Mouse (Mus musculus) spleen, embryonic (tissue): Measurements from ENCODE around the gene Dpm3.

Experiments used
- CTCF ChIA-PET: fragments of 350-600 bp; sonication (Branson Sonifier 250); formaldehyde crosslinking; loops from one replicate; lab custom pipeline; 2022; lab: Charles Lee

Gene Dpm3

GRCm38 (mm10) chr3:89231345-89231744, 27.8 kb upstream of the Dpm3 start:
- CTCF ChIA-PET = interaction anchor here (1.8 kb wide), 1 partner anchor 12 kb away, joined by 5 read pairs; no protein-coding TSS in a partner anchor

DNA sequence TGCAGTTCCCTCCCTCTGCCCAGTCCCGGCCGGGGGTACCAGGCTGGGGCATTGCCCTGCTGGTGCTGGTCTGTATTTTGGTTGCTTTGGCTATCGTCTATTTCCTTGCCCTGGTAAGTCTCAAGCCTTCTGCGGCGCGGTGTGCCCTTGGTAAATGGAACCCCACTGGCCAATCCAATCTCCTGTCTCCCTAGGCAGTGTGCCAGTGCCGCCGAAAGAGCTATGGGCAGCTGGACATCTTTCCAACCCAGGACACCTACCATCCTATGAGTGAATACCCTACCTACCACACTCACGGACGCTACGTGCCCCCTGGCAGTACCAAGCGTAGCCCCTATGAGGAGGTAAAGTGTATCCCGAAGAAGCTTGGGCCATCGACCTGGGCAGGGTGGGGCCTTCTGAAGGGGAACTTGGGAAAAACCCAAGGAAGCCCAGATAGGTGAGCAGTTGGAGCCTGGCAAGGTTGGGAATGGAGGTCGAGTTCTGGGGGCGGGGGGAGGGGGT, 27.3 kb upstream of the Dpm3 start:
- CTCF ChIA-PET = interaction anchor here (0.6 to 1.2 kb wide), 2 partner anchors 130 to 328 kb away, joined by 3 to 8 read pairs; partner anchors contain the start of genes Fdps and Gm43738

GRCm38 (mm10) chr3:89232614-89233013, 26.5 kb upstream of the Dpm3 start:
- CTCF ChIA-PET = interaction anchor here (0.7 to 1.2 kb wide), 2 partner anchors 123 to 131 kb away, joined by 3 read pairs; partner anchors contain the start of genes Fdps and Gm43738

GRCm38 (mm10) chr3:89233562-89234110, 25.5 kb upstream of the Dpm3 start:
- CTCF ChIA-PET = interaction anchor here (0.7 to 1.7 kb wide), 3 partner anchors 12 to 124 kb away, joined by 3 to 5 read pairs (median 3); partner anchors contain the start of gene Krtcap2

GRCm38 (mm10) chr3:89236516-89236915, 22.6 kb upstream of the Dpm3 start:
- CTCF ChIA-PET = interaction anchor here (0.6 kb wide), 2 partner anchors 13 to 1198 kb away, joined by 3 to 8 read pairs; no protein-coding TSS in a partner anchor

- CTCF ChIA-PET = no interaction called here
These were observed 21.5 kb upstream of the Dpm3 start for GRCm38 (mm10) chr3:89237682-89238081.

GRCm38 (mm10) chr3:89238494-89238893, 20.7 kb upstream of the Dpm3 start:
- CTCF ChIA-PET = interaction anchor here (0.8 kb wide), 1 partner anchor 122 kb away, joined by 3 read pairs; no protein-coding TSS in a partner anchor

- CTCF ChIA-PET = interaction anchor here (0.7 kb wide), 1 partner anchor 171 kb away, joined by 3 read pairs; no protein-coding TSS in a partner anchor
These were observed 16.7 kb upstream of the Dpm3 start for GRCm38 (mm10) chr3:89242331-89242895.

GRCm38 (mm10) chr3:89243609-89244008, 15.5 kb upstream of the Dpm3 start:
- CTCF ChIA-PET = interaction anchor here (0.6 to 1.4 kb wide), 2 partner anchors 13 to 39 kb away, joined by 3 to 5 read pairs; no protein-coding TSS in a partner anchor

DNA sequence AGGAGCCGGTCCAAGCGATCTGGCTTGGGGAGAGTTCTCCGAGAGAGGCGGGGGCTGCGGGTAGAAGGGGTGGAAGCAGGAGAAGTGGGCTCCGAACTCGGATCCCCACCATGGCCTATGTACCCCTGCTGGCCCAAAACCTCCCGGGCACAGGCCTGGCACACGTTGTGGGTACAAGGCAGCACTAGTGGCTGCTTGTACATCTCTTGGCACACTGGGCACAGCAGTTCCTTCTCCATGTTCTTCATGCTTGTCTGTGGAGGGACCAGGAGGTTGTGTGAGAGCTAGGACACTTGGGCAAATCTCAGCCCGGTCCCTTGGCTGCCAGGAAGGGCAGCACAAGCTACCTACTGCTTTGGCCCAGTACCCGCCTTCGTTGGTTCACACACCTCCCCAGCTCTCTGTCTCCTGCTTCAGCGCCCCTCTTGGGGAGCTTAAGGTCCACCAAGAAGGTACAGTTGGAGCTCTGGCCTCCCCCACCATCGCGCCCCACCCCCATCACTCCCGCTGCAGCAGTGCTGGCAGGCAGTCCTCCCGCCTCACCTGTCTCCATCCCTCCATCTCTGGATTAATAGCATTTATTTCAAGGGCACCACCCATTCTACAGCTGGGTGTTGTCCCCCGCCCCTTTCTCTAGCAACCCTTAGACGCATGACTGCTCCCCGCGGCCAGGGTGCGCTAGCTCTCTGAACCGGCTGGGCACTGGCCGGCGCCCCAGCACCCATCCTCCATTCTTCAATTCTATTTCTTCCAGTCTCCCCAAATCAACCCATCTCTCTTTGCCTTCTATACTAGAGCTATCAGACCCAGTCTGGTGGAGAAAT, 14.8 kb upstream of the Dpm3 start:
- CTCF ChIA-PET = interaction anchor here (0.6 to 1.5 kb wide), 4 partner anchors 10 to 30 kb away, joined by 5 to 6 read pairs (median 5); no protein-coding TSS in a partner anchor

- CTCF ChIA-PET = interaction anchor here (0.6 to 1.5 kb wide), 6 partner anchors 11 to 973 kb away, joined by 4 to 6 read pairs (median 5); partner anchors contain the start of gene Efna1
These were observed 14.0 kb upstream of the Dpm3 start for GRCm38 (mm10) chr3:89244982-89245687.

DNA sequence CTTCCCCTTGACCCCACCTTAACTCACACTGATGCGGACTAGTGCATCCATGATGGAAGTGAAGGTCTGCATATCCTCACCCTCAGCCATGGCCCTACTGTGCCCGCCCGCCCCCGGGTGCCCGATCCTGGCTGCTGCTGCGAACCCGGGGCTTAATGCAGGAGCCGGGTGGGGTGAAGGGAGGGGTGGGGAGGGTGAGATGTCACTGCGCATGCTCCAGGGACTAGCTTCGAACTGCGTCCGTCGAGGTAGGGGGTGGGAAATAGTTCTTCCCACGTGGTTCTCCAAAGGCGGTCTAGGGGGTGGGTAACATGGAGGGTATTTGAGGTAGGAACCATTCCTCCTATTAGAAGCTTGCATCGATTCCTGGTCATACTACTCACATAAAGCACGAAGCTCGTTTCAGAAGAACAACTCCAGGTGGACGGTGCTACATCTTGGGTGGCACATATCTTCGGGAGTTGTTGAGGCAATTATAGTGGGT, 13.4 kb upstream of the Dpm3 start, which contains the start of gene Krtcap2:
Gene Krtcap2, plus strand, starts transcription at position 279 of the 484 bp plus-strand sequence.
- CTCF ChIA-PET = interaction anchor here (0.6 to 1.5 kb wide), 5 partner anchors 11 to 973 kb away, joined by 3 to 6 read pairs (median 5); partner anchors contain the start of genes Efna1 and Gba

GRCm38 (mm10) chr3:89246261-89247100, 12.7 kb upstream of the Dpm3 start, which contains the start of gene Trim46:
TSS of gene Trim46 (minus strand) at chr3:89246309.
- CTCF ChIA-PET = interaction anchor here (0.6 to 1.5 kb wide), 5 partner anchors 20 to 358 kb away, joined by 3 to 6 read pairs (median 5); partner anchors contain the start of genes Efna1 and Gba

- CTCF ChIA-PET = no interaction called here
These were observed 11.7 kb upstream of the Dpm3 start for GRCm38 (mm10) chr3:89247466-89247865.

DNA sequence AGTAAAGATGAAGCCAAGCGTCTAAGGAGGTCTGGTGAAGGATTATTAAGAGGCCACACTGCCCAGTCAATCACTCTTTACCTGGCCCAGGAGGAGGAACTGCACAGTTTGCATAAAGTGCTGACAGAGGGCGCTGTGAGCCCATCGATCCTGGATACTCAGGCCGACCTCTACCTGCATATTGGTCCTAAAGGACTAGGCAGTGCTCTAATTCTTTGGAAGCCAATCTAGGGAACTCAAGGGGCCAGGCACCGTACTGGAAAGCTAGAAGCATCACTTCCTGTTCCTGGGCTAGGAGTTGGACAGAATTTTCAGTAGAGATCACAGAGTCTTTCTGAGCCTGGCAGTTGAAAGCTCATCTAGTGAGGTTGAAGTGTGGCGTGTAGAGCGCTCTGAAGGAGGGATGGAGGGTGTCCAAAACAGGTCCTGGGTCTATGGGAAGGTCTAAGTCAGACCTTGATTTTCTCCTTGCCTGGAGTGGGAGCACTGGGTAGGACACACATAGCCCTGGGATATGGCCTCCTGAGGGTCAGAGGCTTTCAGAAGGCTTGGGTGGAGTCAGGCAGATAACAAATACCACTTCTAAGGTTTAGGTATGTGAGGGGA, 8.6 kb upstream of the Dpm3 start:
- CTCF ChIA-PET = interaction anchor here (0.6 to 2.5 kb wide), 4 partner anchors 20 to 54 kb away, joined by 3 to 12 read pairs (median 4); partner anchors contain the start of genes Efna1 and Slc50a1

- CTCF ChIA-PET = interaction anchor here (0.5 to 2.5 kb wide), 4 partner anchors 19 to 192 kb away, joined by 3 to 12 read pairs (median 6); partner anchors contain the start of genes Efna1 and Slc50a1
These were observed 7.7 kb upstream of the Dpm3 start for GRCm38 (mm10) chr3:89251365-89251895.

DNA sequence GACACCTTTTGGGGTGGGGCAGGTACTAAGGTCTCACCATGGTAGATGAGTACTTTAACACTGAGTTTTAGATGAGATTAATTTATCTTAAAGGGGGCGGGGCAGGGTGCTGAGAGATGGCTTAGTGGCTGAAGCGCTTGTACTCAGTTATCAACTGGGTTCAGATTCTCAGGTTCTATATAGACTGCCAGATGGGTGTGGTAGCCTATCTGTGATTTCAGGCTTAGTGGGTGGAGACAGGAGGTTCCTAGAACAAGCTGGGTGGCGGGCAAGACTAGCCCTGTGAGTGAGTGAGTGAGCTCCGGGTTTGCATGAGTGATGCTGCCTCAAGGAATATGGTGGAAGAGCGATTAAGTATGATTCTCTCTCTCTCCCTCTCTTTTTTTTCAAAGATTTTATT, 4.2 kb upstream of the Dpm3 start:
- CTCF ChIA-PET = no interaction called here

DNA sequence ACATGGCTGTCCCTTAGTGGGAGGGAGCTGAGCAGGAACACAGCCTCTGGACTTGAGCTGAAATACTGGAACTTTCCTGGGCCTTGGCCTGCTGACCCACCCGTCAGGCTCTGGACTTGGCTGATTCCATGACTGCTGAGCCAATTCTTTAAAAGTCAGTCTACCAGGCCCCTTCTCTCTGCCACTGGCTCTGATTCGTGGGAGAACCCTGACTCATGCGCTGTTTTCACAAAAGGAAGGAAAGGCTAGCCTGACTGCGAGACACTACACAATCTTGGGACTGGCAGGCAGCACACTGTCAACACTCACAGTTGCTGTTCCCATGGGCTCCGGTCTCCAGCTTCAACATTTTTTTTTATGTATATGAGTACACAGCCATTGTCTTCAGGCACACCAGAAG, 3.0 kb upstream of the Dpm3 start:
- CTCF ChIA-PET = no interaction called here
